Mouse (Mus musculus) c-Kit-positive CD71-positive TER-119-positive erythroid progenitor cells, embryonic 14.5 days (primary cell): ENCODE data around the gene Inpp4a.

Experiments used
- DNase-seq: peaks from one replicate; pipeline ENCODE4 v3.0.0-alpha.2; 2013; ENCODE audit warnings: low spot score

Inpp4a gene

DNA sequence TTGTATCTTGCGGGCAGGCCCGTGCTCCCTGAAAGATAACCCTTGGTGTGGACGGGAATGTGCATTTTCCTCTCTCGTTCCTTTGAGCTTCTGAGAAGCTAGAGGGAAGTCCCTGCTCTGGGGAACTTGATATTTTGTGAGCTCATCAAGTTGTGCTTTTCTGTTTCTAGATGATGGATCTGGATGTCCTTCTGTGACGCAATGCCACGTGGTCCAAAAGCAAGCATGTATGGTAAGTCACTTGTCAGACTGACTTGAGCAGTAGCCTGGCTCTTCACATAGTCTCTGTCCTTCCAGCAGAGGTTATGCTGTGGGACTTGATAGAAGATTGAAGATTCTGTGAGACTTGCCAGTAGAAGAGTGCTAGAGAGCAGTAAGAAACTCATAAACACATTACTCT, 57.5 kb downstream of the Inpp4a start:
- DNase-seq: no peak

DNA sequence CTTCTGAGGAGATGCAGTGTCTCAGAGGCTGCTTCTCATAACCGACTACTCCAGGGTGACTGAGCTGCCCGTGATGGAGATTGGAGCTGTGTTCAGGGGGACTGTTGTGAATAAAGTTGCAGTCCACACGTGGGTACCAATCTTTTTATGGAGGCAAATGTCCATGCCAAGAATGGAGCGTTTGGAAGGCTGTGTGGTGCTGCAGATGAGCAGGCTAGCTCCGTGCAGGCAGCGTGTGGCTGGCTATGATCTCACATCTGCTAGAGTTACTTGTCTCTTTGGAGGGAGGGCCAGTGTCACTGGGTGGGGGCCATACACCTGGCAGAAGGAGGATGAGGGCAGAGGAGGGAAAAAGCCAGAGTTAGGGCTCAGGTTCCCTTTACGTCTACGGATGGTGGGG, 59.0 kb downstream of the Inpp4a start:
- no peak for DNase-seq

DNA sequence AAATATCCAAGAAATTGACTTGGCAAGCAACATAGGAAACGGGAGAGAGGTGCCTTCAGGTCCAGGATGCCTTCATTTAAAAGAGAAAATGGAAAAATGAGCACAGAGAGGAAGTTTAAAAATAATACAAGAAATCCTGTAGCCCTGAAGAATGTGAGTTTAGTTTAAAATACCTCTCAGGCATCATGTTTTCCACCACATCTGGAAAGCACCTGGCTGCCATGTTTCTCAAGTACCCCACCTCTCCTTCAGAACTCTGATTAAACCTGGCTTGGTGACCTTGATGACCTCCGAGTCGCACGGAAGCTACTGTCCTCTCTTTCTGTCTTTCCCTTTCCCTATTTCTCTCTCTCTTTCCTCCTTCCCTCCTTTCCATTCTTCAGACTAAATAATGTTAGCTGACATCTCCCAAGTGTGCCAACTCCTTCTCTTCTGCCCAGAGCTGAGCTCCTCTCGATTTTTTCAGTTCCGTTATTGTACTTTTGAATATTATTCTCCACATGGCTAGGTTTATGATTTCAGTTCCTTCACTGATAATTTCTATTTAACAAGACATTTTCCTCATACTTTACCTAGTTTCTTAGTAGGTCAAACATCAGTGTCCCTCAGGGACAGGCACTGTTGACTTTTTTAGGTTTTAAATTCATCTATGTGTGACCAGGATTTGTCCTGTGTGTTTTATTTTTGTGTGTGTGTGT, 59.9 kb downstream of the Inpp4a start:
- no peak for DNase-seq

DNA sequence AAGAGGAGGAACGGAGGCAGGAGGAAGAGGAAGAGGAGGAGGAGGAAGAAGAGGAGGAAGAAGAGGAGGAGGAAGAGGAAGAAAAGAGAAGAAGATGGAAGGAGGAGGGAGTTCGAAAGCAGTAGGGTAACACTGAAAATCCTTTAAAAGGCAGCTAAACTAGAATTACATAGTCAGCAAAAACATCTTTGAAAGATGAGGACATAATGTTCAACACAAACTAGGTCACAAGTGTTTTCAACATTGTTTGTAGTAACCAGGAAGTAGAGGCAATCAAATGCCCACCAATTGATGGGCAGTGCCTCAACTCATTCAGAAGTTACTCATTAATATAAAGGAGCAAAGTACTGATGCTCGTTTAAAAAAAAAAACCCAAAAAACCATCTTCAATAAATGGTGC, 61.1 kb downstream of the Inpp4a start:
- no peak for DNase-seq

DNA sequence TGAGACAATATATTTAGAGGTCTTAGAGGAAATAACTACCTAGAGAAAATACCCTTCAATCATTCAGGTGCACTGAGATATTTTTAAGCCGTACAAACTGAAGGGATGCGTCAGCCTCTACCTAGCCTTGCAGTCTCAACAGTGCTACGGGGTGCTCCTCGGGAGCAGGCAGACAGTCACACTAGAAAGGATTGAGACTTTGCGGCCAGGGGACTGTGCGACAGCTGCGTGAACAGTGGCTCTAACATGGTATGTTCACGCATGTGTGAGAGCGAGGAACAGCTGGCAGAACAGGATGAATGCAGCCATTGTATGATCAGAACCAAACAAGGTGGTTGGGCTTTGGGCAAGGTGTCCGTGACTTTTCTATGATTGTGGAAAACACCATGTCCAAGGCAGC, 63.1 kb downstream of the Inpp4a start:
- no peak for DNase-seq

DNA sequence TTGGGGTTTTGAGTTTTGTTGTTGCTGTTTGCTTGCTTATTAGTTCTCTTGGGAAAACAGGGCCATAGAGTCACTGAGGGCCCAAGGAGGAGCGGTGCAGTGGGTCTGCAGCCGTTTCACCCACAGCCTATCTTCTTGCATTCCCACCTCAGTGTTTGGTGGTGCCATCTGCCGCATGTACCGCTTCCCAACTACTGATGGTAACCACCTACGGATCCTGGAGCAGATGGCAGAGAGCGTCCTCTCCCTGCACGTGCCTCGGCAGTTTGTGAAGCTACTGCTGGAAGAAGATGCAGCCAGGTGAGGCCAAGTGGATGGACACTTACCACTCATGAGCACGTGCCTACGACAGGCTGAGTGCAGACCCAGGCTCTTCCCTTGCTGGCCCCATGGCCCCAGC, 68.5 kb downstream of the Inpp4a start:
- no peak for DNase-seq

DNA sequence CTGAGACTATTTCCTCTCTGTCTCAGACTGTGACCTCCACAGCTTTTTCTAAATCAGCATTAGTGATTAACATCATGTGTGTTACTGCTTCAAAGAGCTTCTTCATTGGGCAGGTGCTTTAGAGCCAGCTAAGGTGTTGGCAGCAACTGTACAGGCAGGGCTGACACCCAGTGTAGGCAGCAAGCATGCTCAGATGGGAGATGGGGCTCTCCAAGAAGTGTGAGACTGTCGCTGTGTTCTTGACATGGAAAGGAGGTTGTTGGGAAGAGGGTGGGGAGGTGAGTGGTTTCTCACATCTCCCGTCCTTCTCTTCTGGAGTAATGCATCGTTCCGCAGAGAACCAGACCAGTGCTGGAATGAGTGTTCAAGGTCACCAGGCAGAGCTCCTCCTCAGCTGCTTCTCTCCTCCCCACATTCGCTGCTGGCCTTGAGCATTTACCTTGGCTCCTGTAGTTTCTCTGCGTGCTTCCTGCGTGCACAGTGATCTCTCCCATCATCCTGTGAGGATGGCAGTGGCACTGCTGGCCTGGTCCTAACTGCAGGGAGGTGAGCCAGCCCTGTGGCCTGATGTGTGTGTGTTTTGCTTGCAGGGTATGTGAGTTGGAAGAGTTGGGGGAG, 69.2 kb downstream of the Inpp4a start:
- DNase-seq: no peak

DNA sequence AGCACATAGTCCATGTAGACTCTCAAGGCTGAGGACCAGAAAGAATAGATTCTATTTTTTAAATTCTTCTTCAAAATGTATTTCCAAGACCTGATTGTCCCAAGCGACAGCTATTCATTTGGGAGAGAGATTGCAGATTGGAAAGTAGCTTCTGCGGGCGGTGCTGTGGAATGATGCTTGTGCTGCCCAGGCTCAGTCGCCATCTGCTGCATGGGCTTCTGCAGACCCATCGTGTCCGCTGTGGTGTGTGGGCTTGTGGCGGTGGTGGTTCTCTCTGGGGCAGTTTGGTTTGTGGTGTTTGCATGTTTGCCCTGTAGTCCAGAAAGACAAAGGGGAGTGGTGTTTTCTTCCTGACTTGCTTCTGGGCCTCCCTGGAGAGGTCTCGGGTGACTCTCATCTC, 76.5 kb downstream of the Inpp4a start:
- no peak for DNase-seq

DNA sequence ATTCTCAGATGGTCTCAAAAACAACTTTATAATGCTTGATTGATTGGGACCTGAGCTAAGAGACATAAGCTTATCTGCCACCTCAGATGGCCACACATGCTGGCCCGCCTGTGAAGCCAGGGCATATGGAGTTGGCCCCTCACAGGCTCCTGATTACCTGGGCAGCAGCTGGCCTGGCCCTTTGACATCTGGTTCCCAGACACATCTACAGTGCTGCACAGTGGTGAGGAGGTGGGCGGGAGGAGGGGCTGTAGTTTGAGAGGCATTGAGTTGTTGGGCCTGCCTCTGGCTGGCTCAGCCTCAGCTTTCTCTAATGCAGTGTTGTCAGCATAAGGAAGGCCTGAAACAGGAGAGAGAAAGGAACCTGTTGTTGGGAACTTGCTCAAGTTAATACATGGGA, 77.1 kb downstream of the Inpp4a start:
- no peak for DNase-seq

DNA sequence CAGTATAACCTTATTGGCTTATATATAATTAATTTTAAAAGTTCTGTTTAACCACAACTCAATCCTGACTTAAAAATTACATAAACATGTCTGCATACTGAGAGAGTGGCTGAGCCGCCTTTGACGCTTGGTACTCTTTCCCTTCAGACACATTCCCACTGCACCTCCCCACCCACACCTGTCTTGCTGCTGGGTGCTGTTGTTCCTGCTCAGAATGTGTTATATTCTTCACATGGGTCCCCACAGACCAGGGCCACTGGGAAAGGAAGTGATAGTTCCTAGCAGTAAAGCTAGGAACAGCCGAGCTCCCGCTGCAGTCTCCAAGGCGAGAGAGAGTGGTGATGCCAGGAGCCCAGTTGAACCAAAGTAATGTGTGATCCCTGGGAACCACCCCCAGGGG, 78.4 kb downstream of the Inpp4a start:
- no peak for DNase-seq

DNA sequence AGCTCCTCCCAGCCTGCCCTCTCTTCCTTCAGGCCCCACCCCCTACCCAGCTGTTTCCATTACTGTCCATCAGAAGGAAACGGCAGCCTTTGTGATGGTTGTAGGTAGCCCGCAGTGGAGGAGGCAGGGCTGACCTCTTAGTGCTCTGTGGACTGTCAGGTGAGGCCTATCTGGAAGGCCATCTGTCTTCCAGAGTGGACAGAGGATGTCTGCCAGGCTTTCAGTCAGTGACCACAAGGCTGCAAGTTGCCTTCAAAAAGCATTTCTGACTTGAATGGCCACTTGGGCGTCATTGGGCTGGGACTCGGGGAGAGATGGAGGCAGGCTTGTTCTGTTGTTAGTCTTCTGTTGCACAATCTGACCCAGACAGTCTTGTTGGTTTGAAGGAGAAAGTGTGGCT, 79.9 kb downstream of the Inpp4a start:
- DNase-seq: no peak

DNA sequence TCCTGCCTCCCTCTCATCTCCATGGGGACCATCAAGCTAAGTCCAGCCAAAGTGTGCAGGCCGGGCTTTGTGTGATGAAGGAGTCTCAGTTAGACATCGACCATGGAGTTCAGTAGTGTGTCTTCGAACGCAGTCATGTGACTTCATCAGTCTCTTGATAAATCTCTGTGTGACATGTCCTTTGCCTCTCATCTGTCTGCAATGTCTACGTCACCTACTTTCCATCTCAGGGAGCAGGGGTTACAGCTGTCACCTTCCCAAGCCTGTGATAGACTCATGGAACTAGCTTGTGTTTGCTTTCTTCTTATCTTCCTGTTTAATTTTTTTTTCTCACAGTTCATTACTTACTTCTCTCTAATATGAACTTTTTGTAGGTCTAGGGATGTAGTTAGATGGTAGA, 81.2 kb downstream of the Inpp4a start:
- DNase-seq: no peak

DNA sequence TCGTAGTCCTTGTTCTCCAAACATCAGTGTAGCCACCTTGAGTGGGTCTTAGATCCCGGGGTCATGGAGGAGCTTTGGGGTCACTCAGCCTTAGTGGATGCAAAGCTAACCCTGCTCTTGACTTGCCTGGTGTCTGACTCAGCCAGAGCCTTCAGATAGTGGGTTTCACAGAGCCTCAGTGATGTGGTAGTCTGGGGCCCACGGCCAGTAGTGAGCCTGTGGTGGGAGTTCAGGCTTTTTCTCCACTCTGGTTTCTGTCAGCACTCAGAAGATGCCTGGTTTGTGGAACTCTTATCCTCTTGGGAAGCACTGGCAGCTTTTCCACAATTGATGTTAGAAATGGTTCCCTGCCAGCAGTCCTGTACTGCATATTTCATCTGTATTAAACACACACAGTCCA, 84.6 kb downstream of the Inpp4a start:
- DNase-seq: no peak

DNA sequence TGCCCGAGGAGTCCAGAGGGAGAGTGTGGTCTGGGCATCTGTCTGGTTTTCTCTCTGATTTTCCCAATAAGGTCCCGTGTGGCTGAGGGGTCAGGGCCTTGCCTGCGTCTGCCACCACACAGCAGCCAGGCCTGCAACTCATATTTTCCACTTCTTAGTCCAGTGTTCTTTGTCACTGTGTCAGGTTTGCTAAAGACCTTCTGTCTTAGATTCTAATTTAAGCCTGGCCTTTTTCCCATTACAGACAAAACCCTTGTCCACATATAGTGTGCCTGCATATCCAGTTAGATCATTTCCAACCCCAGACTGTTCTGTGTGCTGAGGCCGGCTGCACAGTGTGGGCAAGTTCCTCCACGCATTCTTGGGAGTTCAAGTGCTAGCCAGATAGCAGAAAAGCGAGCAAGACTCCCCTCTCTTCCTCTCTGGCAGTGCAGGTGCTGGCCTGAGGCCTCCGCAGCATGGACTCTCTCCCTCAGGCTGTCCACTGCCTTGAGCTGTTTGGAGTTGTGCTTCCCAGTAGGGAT, 86.8 kb downstream of the Inpp4a start:
- DNase-seq: no peak

DNA sequence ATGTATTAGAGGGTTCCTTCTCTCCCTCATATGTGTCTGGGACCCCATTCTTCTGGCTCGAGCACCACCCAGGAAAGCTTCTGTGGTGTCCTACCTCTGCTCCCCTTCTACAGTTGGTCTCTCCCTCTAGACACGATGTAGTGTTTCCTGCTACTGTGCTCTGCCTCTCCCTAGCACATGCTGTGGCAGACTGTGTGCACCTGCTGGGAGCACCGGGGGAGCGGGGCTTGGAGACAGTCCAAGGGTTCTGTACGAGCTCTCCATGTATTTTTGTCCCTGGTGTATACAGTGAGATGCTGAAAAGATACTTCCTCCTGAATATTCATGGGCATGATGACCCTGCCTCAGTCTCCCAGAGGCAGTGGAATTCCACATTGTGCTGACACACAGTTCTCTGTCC, 93.5 kb downstream of the Inpp4a start:
- DNase-seq: no peak

DNA sequence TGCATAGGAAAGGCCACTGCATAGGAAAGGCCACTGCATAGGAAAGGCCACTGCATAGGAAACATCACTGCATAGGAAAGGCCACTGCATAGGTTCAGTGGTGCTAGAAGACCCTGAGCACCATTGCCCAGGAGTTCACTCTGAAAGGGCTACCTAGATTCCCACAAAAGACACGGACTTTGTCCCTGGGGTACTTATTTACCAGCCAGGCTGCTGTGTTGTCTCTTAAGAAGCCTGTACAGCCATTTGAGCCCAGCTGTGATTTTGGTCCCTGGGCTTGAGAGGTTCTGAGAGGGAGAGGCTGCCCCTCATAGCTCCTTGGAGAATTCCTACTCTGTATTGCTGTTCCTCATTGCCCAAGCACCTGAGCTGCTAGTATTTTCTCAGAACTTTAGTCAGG, 96.8 kb downstream of the Inpp4a start:
- no peak for DNase-seq

DNA sequence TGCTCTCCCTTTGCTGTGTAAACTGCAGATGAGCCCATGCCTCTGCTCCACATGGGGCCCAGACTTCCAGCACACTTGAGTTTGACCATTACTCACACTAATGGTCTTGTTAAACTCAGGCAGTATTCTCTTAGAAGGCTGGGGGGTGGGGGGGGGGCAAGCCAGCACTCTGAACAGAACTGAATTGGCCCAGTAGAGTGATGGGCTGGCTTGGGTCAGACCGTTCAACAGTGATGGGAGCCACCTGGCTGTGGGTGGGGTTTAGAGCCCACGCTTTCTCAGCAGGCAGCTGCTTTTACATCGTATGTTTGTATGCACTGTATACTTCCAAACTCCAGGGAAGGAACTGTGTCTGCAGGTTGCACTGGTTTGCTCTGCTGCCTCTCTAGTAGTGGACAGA, 99.3 kb downstream of the Inpp4a start:
- DNase-seq: no peak

DNA sequence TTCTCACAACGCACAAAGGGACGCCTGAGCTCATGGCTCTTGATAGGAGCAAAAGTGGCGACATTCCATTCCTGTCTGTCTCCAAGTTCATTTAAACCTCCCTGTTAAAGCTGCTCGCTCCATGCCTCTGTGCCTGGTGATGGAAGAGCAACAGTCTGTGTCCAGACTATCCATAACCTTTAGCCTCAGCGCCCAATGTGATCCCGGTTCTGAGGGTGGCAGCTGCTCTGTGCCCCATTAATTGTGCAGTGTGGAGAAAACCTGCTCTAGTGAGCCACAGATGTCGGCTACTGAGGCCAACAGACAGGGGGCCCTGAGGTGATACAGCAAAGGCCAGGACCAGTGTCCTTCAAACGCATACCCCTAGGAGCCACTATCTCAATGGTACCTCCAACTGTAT, 100.1 kb downstream of the Inpp4a start:
- no peak for DNase-seq

DNA sequence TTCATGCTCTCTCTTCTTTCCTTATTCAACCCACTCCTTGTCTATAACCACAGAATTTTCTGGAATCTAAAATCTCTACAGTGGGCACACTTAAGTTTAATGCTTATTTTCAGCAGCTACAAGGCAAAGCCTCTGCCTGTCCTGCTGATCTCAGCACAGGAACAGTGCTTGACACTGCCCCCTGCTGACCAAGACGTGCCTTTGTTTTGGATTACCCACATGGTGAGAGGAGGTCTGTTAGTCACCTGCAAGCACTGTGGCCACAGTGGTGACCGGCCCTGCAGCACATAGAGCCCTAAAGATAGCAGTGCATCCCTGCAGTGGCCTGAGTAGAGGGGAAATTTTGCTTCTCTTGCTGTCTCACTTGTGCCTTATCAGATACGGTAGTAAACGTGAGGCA, 102.0 kb downstream of the Inpp4a start:
- DNase-seq: peak; percentile 32

DNA sequence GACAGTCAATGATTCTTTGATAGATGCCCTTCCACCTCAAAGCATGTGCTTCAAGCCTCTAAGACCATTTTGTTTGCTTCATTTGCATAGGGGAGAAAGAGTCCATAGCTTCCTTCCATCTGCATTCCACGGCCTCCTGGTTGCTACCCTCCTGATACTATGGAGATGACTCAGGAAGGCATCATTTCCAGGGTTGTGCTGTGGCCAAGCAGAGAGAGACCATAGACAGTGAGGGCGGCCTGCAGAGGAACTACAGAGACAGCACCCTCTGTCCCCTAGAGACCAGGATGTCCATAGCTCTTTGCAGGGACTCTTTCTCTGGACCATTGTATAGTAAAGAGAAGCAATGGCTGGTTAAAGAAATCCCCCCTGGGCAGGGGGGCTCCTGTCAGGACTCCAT, 105.5 kb downstream of the Inpp4a start:
- DNase-seq: no peak

DNA sequence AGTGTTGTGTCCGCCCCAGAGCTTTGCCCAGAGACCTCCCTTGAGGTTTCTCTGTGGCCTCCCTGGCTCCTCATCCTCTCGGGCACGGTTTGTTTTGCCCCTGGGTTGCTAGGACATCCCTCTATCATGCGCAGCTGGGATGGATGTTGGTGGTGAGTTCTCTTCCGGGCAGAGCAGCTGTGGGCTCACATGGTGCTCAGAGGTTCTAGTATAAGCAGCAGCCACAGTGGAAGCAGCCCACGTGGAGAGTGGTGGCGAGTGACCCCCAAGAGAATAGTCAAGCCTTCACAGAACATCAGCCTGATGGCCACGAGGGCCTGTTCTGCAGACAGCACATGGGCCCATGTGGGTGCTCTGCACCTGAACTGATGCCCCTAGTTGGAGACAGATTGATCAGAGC, 107.6 kb downstream of the Inpp4a start:
- no peak for DNase-seq

DNA sequence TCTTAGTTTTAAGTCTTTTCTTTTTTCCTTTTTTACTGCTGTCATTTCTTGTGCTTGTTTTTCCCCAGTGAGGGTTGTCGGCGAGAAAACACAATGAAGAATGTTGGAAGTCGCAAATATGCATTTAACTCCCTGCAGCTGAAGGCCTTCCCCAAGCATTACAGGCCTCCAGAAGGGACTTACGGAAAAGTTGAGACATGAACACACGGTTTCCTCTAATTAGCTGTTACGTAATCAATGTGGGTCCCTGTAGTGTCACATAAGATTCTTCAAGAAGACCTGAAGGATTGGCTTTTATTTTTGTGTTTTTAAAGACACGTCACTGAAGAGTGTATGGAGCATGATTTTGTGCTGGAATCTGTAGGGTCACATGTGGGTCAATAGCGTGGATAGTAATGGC, 108.4 kb downstream of the Inpp4a start:
- no peak for DNase-seq

DNA sequence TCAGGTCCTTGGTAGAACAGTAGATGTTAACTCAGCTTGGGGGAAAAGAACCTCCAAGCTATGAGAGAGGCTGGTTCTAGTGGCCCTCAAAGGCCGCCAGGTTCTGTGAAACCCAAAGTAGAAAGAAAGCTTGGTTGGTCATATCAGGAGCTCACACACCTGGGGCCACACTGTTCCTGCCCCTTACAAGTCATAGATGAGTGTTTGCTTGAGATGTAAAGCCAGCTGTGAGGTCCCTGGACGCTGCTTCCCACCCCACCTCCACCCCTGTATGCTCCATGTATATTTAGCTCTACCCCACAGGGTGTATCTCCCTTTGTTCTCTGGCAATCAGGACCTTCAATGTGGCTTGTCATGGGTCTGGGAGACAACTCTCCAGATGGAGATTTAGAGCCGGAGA, 109.0 kb downstream of the Inpp4a start:
- DNase-seq: no peak

DNA sequence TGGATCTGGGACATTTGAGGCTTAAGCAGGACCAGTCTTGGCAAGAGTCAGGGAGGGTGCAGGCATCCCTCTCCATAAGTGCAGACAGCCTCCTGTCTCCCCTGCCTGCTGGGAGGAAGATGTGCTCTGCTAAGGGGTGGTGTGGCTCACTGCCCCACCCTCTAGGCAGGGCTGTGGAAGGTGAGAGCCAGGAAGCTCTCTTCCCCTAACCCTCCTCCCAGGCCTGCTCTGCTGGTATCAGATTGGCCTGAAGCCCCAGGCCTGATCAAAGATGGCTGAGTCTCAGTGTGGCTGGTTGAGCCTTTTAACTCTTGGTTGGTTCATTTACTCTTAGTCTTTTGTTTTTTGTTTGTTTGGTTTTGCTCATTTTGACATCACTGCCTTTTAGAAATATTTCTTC, 110.0 kb downstream of the Inpp4a start:
- no peak for DNase-seq
